Mouse (Mus musculus) right cerebral cortex, postnatal 10 days (tissue): Measurements from ENCODE around the gene Skint8.
"Not testable (repeated sequence)": the region's sequence is repeated elsewhere in the genome, so short reads cannot be mapped to it uniquely, and the experiment has no call there.

ENCODE experiments used
- DNase-seq, 2 experiments: peaks; one replicate each; pipeline ENCODE4 v3.0.0; 2021; ENCODE audit warnings: low spot score in 2 of 2

Skint8 gene

DNA sequence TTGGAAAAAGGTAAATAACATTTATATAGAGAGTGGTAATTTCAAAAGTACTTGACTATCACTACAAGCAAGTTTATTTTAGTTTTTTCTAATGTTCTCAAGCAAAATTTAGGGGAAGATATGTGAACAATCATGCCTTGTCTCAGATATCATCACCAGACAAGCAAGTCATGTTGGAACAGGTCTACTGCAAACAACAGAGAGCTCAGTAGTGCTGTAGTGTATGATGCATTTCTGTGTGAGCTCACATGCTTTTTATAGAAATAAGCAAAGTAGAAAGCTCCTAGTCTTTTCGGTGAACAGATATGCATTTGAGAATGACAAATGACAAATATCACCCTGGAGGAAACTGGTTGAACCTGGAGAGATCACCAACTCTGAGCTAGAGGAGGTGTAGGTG, at the start of gene Skint8:
Skint8 (plus strand) TSS at position 301 of the 400 bp plus-strand sequence.
- no peak for DNase-seq

DNA sequence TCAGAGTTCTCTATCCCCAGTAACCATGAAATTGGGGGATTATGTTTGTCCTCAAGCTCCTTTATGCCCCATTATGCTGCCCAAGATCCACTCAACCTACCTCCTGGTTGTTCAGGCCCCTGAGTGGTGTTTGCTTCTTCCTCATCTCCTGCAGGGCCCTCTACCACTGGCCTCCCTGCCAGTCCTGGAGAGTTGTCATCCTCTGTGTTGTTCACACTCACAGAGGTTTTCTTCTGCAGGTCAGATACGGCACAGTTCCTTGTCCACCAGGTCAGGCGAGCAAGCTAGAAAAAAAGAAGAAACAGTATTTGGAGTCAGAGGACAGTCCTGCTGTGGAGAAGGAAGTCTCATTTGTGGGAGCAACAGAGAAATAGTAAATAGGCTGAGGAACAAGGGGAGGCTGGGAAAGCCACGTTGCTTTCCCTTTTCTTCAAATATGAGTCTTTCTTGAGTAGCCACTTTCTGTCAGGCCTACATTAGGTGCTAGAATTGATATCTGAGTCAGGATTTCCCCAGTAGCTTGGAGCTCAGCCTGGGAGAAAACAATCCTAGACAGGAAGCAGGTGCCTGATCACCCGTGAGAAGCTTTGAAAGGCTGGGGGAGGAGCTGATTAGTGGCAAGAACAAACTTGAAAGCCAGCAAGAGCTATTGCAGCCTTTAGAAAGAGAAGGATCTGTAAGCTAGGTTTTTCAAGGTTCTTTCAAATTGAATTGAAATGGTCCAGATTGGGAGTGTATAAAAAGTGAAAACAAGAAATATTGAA, 38.9 kb upstream of the Skint8 start:
- DNase-seq: no peak

- no peak for DNase-seq
Measured at GRCm38 (mm10) chr4:111883543-111883942, 35.6 kb upstream of the Skint8 start.

DNA sequence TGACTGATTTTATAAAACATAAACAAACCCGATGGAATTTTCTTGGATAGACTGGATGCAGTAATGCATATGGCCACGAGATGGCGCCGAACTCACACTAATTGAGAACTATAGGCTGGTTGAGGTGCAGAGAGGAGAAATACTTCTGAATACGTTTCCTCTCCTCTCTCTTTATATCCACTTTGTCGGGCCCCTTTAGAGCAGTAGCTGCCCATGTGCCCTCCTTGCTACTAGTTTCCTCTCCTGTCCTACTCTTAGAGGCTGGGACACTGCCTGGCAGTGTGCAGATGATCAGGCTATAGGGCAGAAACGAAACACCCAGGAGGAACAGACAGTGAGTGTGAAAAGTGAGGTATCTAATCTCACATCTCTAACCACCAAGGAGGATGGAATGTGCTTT, 33.2 kb upstream of the Skint8 start:
- peak; percentile 60 to 82 for DNase-seq

DNA sequence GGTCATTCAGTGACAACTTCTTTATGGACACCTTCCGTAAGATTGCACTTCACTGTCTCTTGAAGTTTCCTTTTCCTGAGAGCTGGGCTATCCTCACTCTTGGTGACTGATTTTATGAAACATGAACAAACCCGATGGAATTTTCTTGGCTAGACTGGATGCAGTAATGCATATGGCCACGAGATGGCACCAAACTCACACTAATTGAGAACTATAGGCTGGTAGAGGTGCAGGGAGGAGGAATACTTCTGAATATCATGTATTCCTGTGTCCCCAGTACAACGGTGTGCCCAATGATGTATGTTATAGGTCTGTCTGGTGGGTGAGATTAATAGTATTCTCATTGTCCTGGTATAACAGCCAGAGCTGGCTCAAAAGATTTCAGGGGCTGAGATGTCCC, 32.6 kb upstream of the Skint8 start:
- DNase-seq: peak; percentile 82 to 87

GRCm38 (mm10) chr4:111892138-111892537, 27.1 kb upstream of the Skint8 start:
- no peak for DNase-seq

GRCm38 (mm10) chr4:111897755-111898154, 21.4 kb upstream of the Skint8 start:
- DNase-seq: no peak

DNA sequence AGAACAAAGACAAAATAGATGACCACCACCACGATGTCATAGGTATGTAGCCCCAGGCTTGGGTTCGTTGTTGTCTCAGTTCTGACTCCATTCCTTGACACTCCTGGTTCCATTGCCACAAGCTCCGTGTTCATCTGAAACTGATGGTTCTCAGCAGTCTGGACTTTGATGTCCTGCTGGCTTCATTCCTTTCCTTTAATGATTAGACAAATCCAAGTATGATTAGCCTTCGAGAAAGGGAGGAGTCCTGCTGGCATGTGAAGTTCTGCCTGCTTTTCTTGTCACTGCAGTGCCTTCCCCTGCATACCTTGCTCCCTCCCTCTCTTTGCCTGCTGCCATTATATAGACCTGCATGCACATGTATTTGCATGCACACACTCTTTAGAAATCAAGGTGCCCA, 20.6 kb upstream of the Skint8 start:
- DNase-seq: no peak

- not testable (repeated sequence) for DNase-seq
Measured at GRCm38 (mm10) chr4:111900491-111900890, 18.7 kb upstream of the Skint8 start.

DNA sequence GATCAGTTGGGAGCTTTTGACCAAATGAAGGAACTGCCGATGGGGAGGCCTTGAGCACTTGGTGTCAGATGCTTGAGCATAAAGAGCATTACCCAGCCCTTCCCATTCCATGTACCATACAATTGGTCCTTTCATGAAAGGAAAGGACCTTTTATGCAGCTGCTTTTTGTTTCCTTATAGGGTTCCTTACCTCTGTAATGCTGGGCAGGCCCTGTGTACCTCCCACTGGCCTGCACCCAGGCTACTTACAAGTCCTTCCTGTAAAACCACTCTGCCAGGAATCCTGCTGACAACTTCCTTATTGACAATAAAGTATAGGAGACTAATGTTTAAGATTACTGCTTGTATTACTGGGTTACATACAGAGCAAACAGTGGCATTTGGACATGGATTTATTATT, 17.7 kb upstream of the Skint8 start:
- DNase-seq: no peak

DNA sequence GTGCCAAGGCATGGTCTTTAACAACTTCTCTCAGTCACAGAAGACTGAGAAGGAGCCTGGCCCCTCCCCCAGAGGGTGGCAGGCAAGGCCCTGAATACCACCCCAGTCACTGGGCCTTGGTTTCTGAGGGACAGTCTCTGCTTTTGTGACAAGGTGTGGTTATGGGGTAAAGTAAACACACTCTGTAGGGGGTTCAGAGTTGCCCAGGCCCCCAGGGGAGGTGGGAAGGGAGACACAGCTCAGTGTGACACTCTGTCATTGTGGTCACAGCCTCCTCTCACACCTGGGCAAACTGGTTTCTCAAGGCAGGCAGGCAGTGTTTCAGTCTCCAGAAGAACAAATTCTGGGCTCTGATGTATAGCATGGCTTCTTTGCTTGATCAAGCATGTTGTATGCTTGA, 16.4 kb upstream of the Skint8 start, which contains the start of gene Slc5a9:
Slc5a9 (minus strand) TSS at position 144 of the 400 bp plus-strand sequence.
- no peak for DNase-seq

- DNase-seq: no peak
Measured at GRCm38 (mm10) chr4:111907926-111908325, 11.3 kb upstream of the Skint8 start.

GRCm38 (mm10) chr4:111961309-111961708, 42.1 kb downstream of the Skint8 start:
- peak; percentile 14 to 27 for DNase-seq

- not testable (repeated sequence) for DNase-seq
Measured at GRCm38 (mm10) chr4:111963241-111963640, 44.0 kb downstream of the Skint8 start.

DNA sequence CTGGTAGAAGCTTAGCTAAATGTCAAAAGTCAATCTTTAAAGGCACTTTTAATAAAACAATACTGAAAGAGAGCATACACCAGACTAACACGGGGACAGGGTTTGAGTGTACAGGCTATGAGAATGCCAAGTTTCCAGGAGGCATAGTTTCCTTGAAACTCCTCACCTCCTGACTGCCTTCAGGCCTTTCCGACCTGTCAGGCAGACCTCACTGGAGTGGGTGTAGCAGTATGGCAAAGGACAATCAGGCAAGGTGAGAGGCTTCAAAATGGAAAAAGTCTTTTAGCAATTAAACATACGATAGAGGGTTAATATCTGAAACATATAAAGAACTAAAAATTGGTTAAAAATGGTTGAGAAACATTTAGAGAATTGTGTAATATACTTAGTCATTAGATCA, 44.5 kb downstream of the Skint8 start:
- no peak for DNase-seq

- DNase-seq: no peak
Measured at GRCm38 (mm10) chr4:111972623-111973022, 53.4 kb downstream of the Skint8 start, which contains the start of gene Skint7. TSS of gene Skint7 (plus strand) at chr4:111972923.
